8 mouse cellular contexts compared by ENCODE assay signal in the genomic region with DNA sequence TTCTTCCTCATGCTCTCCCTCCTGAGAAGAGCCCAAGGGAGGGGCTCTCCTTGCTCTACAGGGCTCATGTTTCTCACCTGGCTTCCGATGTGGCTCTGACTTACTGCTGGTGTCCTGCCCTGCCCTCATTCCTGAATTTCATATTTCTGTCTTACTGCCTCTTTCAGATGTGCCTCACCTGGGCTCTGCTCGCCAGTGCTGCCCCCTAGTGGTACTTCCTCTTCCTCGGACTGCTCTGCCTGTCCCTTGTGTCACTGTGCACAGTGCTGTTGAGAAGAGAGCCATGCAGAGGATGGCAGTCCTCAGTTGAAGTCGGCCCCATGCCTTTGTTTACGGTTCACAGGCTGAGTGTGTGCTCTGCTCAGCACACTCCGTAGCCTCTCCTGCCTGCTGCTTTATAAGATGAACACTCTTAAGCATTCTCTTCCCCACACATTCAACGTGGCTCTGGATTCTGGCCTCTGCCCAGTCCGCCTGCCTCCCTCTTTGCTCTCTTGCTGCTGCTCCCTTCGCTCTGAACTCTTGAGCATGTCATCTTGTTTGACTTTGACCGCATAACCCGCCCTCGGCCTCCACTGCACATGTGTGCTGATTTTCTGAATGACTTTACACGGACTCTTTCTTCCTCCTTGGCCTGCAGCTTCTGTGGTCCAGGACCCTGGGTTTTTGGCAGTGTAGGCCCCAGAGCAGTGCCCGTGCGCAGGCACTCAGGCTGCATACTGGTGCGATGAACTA.
DNase-seq lines count a peak whose midpoint lies in the region; ATAC-seq and TF ChIP-seq lines count a peak whose summit lies in the region.

No protein-coding gene starts in this region.

- peak; percentile 58 for TF ChIP-seq CTCF in C2C12 (IDR thresholded peaks at IDR 0.05; ENCODE audit: control insufficient read depth, insufficient read depth, insufficient read length)
- TF ChIP-seq CTCF in kidney, postnatal 0 days (IDR thresholded peaks at IDR 0.05; ENCODE audit: low read depth) = peak; percentile 84

- H3K79me3 ChIP-seq in C2C12 (ENCODE audit: low read depth) = peaks cover 22% of the 10 kb centered on the region

- DNase-seq in adipocyte (ENCODE audit: low spot score) = peak; percentile 73
- DNase-seq in embryo, embryonic 10 days (ENCODE audit: low spot score) = peak; percentile 85
- DNase-seq in gastrocnemius, postnatal 4 days (ENCODE audit: low spot score in 2 of 2) = peak; percentile 46 to 61
- peak; percentile 66 for DNase-seq in kidney, postnatal 0 days (ENCODE audit: low spot score)
- peak; percentile 71 to 77 for DNase-seq in right cerebral cortex, adult 2 months (ENCODE audit: low spot score in 2 of 2)
- peak; percentile 26 for DNase-seq in urinary bladder, postnatal 10 days (ENCODE audit: low spot score)

- no peaks in the 10 kb centered on the region for H3K36me3 ChIP-seq in C2C12 (ENCODE audit: control insufficient read depth, insufficient read depth)
- no peaks in the 10 kb centered on the region for H3K36me3 ChIP-seq in kidney, postnatal 0 days (ENCODE audit: insufficient read depth, low read length)
- no peaks in the 10 kb centered on the region for H3K36me3 ChIP-seq in liver, embryonic 15.5 days (replicated peaks)

- H3ac ChIP-seq in C2C12 (ENCODE audit: control insufficient read depth, insufficient read length, low read depth) = no peak overlapping the region

- H3K79me2 ChIP-seq in C2C12 (ENCODE audit: control insufficient read depth, insufficient read depth) = peaks cover 41% of the 10 kb centered on the region

- H3K4me3 ChIP-seq in C2C12 (ENCODE audit: insufficient read depth, poor library complexity, severe bottlenecking) = no peak overlapping the region
- H3K4me3 ChIP-seq in kidney, postnatal 0 days (replicated peaks; ENCODE audit: low read depth, low read length) = no peak overlapping the region
- H3K4me3 ChIP-seq in liver, embryonic 15.5 days (replicated peaks) = no peak overlapping the region

- no peaks in the 10 kb centered on the region for H3K9me3 ChIP-seq in kidney, postnatal 0 days (replicated peaks; ENCODE audit: low read length)
- H3K9me3 ChIP-seq in liver, embryonic 15.5 days (replicated peaks) = no peaks in the 10 kb centered on the region

- no peak overlapping the region for H3K27ac ChIP-seq in kidney, postnatal 0 days
- H3K27ac ChIP-seq in liver, embryonic 15.5 days (replicated peaks) = no peak overlapping the region

- no peaks in the 10 kb centered on the region for H3K27me3 ChIP-seq in C2C12 (ENCODE audit: control insufficient read depth, insufficient read depth, insufficient read length)
- no peaks in the 10 kb centered on the region for H3K27me3 ChIP-seq in kidney, postnatal 0 days (ENCODE audit: insufficient read depth, low read length)
- H3K27me3 ChIP-seq in liver, embryonic 15.5 days = no peaks in the 10 kb centered on the region

- peaks cover 8% of the 10 kb centered on the region; the same call in 1 of the 2 replicates for H3K4me1 ChIP-seq in kidney, postnatal 0 days (replicated peaks; ENCODE audit: insufficient read depth, low read length)
- H3K4me1 ChIP-seq in liver, embryonic 15.5 days (replicated peaks) = 0 out of 2 replicates have a peak, but pooled peaks cover 24% of the 10 kb centered on the region

- ATAC-seq in kidney, postnatal 0 days (replicated peaks; ENCODE audit: low FRiP score, low read depth) = no peak
- peak; percentile 51; the same call in 1 of the 2 replicates for ATAC-seq in liver, embryonic 15.5 days (ENCODE audit: insufficient read depth)

- no peak overlapping the region for H3K9ac ChIP-seq in kidney, postnatal 0 days (ENCODE audit: low read depth, low read length)
- no peak overlapping the region for H3K9ac ChIP-seq in liver, embryonic 15.5 days

- 63% methylated on average over 16 of the region's 16 CpGs for WGBS in kidney, postnatal 0 days
- 70% methylated on average over 16 of the region's 16 CpGs for WGBS in liver, embryonic 15.5 days (ENCODE audit: insufficient replicate concordance)

- H3K4me2 ChIP-seq in kidney, postnatal 0 days (ENCODE audit: low read length) = no peak overlapping the region
- H3K4me2 ChIP-seq in liver, embryonic 15.5 days = no peak overlapping the region

TF ChIP-seq in C2C12, 6 proteins besides CTCF, POLR2A, EP300 and RAD21:
- no peak for TF ChIP-seq MAX (IDR thresholded peaks at IDR 0.05)

Comparison
In these comparisons a context has a peak if more than half of its experiments do, and no peak if none do; other contexts are left out.
1. DNase-seq: peak in every context shown above with its lines; median percentile 85 in embryo, embryonic 10 days; 74 in right cerebral cortex, adult 2 months; 73 in adipocyte; 66 in kidney, postnatal 0 days; 54 in gastrocnemius, postnatal 4 days; 26 in urinary bladder, postnatal 10 days.